Mouse (Mus musculus) hindbrain, embryonic 16.5 days (tissue): ENCODE results near the gene Olfr373. TPM values are rescaled to one million over a fixed set of nuclear protein-coding genes. Genes with fewer than 3 reads are reported as not detected.

Experiments
- ATAC-seq: fragments of 200-750 bp; cut with Nextera tagmentation; 2 replicates; pipeline ENCODE4 v1.8.0; 2017; ENCODE audit warnings: moderate TSS enrichment, moderate library complexity
- H3K27ac ChIP-seq: fragments of 300-500 bp; sonication (generic); 2 replicates; pipeline ENCODE4 v1.5.1; 2014; ENCODE audit warnings: low read depth, mild to moderate bottlenecking, control low read depth, low read length, moderate library complexity
- H3K27me3 ChIP-seq: fragments of 300-500 bp; sonication (generic); replicated peaks from 2 replicates; pipeline ENCODE4 v1.6.1; 2014; ENCODE audit warnings: low read length; ENCODE audit not compliant: control insufficient read depth, insufficient read depth
- H3K36me3 ChIP-seq: fragments of 300-500 bp; sonication (generic); 2 replicates; pipeline ENCODE4 v1.6.1; 2014; ENCODE audit warnings: mild to moderate bottlenecking, low read length, moderate library complexity, mixed read lengths; ENCODE audit not compliant: control insufficient read depth, insufficient read depth
- H3K4me1 ChIP-seq: fragments of 300-500 bp; sonication (generic); 2 replicates; pipeline ENCODE4 v1.6.1; 2014; ENCODE audit warnings: low read depth, low read length; ENCODE audit not compliant: control insufficient read depth, insufficient read depth
- H3K4me2 ChIP-seq: fragments of 300-500 bp; sonication (generic); 2 replicates; pipeline ENCODE4 v1.6.1; 2014; ENCODE audit warnings: mild to moderate bottlenecking, low read length, control low read depth, moderate library complexity
- H3K4me3 ChIP-seq: fragments of 300-500 bp; sonication (generic); 2 replicates; pipeline ENCODE4 v1.5.1; 2014; ENCODE audit warnings: mild to moderate bottlenecking, low read length, control low read depth, moderate library complexity
- H3K9ac ChIP-seq: fragments of 300-500 bp; sonication (generic); 2 replicates; pipeline ENCODE4 v1.6.1; 2014; ENCODE audit warnings: low read depth, mild to moderate bottlenecking, control low read depth, low read length, moderate library complexity
- H3K9me3 ChIP-seq: fragments of 300-500 bp; sonication (generic); 2 replicates; pipeline ENCODE4 v1.6.1; 2014; ENCODE audit warnings: mild to moderate bottlenecking, low read length, moderate library complexity; ENCODE audit not compliant: control insufficient read depth
- WGBS: fragments of 180-500 bp; shearing (Covaris S2); extraction: QIAGEN DNeasy Blood & Tissue Kit; methylation state at CpG from one replicate; pipeline ENCODE4 v1.1.7; 2014; 5-methylcytosine and 5-hydroxymethylcytosine counted together
- polyA plus RNA-seq: library from polyadenylated mRNA; unstranded; fragments of >200 nt; fragmentation: Nextera tagmentation; extraction: Ambion mirVana; gene quantifications from 2 replicates; pipeline ENCODE4 v1.2.1, GENCODE M21; 2015

Gene Olfr373
- polyA plus RNA-seq, 1 experiment from 2014 or later = not detected

DNA sequence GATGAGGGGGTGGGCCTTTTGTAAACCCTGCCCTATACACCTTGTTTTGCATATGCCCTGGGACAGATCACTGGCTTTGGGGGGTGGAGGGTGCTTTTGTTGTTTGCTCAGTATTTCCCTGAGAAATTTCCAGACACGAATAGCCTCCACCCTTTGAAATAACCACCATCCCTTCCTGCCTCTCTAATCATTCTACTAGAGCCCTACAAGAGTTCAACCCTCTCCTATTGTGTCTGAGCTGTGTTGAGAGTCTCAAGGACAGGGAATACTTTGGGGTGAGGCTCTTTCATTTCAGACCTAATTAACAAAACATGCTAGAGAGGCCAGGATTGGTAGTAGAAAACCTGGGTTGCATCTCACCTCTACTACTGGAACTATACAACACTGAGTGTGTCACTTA lies 66.1 kb downstream of the Olfr373 start:
- ATAC-seq = no peak
- WGBS = 95% methylated on average over 1 of the region's 1 CpGs
- no peaks in the 10 kb centered on the region for H3K9me3 ChIP-seq
- no peak overlapping the region for H3K9ac ChIP-seq
- no peaks in the 10 kb centered on the region for H3K27me3 ChIP-seq
- no peak overlapping the region for H3K4me2 ChIP-seq
- H3K4me3 ChIP-seq = no peak overlapping the region
- H3K36me3 ChIP-seq = peaks cover 36% of the 10 kb centered on the region
- no peaks in the 10 kb centered on the region for H3K4me1 ChIP-seq
- no peak overlapping the region for H3K27ac ChIP-seq

DNA sequence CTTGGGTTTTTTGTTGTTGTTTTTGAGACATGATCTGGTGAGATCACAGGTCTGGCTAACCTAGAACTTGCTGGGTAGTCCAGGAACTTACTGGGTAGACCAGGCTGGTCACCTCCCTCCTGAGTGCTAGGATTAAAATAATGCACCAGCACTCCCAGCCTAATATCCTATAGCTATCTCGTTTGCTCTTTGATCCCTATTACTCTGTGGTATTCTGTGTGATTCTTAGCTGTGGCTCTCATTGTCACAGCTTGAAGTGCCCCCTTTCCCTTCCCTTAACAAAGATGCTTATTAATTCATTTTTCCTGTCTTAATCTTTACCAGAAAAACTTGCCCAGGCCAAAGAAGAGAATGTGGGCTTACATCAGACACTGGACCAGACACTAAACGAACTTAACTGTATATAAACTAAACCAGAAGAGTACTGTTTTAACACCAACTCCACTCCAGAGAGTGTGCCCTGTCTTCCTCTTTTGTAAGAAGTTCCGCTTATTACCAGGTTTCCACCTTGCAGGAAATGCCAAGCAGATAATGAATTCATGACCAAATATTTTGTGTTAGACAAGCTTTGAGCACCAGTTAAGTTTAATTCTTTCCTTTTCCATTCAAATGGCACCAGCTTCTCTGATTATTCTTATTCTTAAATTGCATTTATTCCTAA lies 68.6 kb downstream of the Olfr373 start:
- WGBS = 89% methylated on average over 3 of the region's 3 CpGs
- no peaks in the 10 kb centered on the region for H3K9me3 ChIP-seq
- H3K4me1 ChIP-seq = no peaks in the 10 kb centered on the region
- no peaks in the 10 kb centered on the region for H3K27me3 ChIP-seq
- H3K9ac ChIP-seq = no peak overlapping the region
- H3K36me3 ChIP-seq = peaks cover 23% of the 10 kb centered on the region
- H3K27ac ChIP-seq = no peak overlapping the region
- H3K4me3 ChIP-seq = no peak overlapping the region
- no peak overlapping the region for H3K4me2 ChIP-seq
- no peak for ATAC-seq

Other genes with a start within 250 kb of the Olfr373 start
- 7.3 and 7.6 TPM in 2 replicates for gene Zfp709, start 201.2 kb upstream of the Olfr373 start, polyA plus RNA-seq
- gene Zfp882, start 174.6 kb upstream of the Olfr373 start, polyA plus RNA-seq = 12.9 and 16.1 TPM in 2 replicates
- gene Zfp617, start 174.5 kb upstream of the Olfr373 start, polyA plus RNA-seq = 33.3 and 34.6 TPM in 2 replicates
- gene Zfp961, start 132.1 kb upstream of the Olfr373 start, polyA plus RNA-seq = 16.8 and 18.5 TPM in 2 replicates
- 0.88 and 0.92 TPM in 2 replicates for gene Cyp4f18, start 73.6 kb upstream of the Olfr373 start, polyA plus RNA-seq
- not detected in 2 replicates for gene Olfr372, start 42.0 kb upstream of the Olfr373 start, polyA plus RNA-seq
- 0.03 TPM in 1 of 2 replicates, not detected in the other for gene Olfr374, start 23.9 kb downstream of the Olfr373 start, polyA plus RNA-seq
- gene Tpm4, start 51.8 kb downstream of the Olfr373 start, polyA plus RNA-seq = 174 and 197 TPM in 2 replicates
- gene Rab8a, start 78.0 kb downstream of the Olfr373 start, polyA plus RNA-seq = 84.3 and 87.7 TPM in 2 replicates
- gene Hsh2d, start 106.5 kb downstream of the Olfr373 start, polyA plus RNA-seq = not detected in 2 replicates
- not detected in 2 replicates for gene Cib3, start 129.7 kb downstream of the Olfr373 start, polyA plus RNA-seq
- not detected in 2 replicates for gene Gm11034, start 130.5 kb downstream of the Olfr373 start, polyA plus RNA-seq
- 95.0 and 98.2 TPM in 2 replicates for gene Fam32a, start 136.6 kb downstream of the Olfr373 start, polyA plus RNA-seq
- gene Ap1m1, start 156.8 kb downstream of the Olfr373 start, polyA plus RNA-seq = 264 and 287 TPM in 2 replicates
- 10.1 and 14.5 TPM in 2 replicates for gene Gm10282, start 222.1 kb downstream of the Olfr373 start, polyA plus RNA-seq
- gene Klf2, start 235.9 kb downstream of the Olfr373 start, polyA plus RNA-seq = 5.1 and 5.4 TPM in 2 replicates